Mouse (Mus musculus): Measurements from ENCODE around the gene Ddx39.

GRCm38 (mm10) chr8:83747661-83748346, 32.8 kb downstream of the Ddx39 start:
- TF ChIP-seq CTCF (IDR thresholded peaks at IDR 0.05) (peak; percentile 55), EP300 (IDR thresholded peaks at IDR 0.05; ENCODE audit: insufficient read depth, low read depth, low read length) (peak; percentile 81; the same call in 1 of the 2 replicates)
